ENCODE assay signal across 11 mouse cellular contexts in genomic region chr13:23459264-23459846, GRCm38 (mm10). TPM values are rescaled to one million over a fixed set of nuclear protein-coding genes. Genes with fewer than 3 reads are reported as not detected.
DNase-seq lines count a peak whose midpoint lies in the region; ATAC-seq lines count a peak whose summit lies in the region.
"Had no signal": no experiment of that assay in that cellular context is flagged by ENCODE, and none has a peak within 500 bp of the region (broad histone marks: within the 10 kb centered on the region; RNA-seq: fewer than 3 reads in every experiment).

No protein-coding gene starts in this region.

- no peaks in the 10 kb centered on the region for H3K9me3 ChIP-seq in intestine, embryonic 15.5 days
- H3K9me3 ChIP-seq in intestine, embryonic 16.5 days (ENCODE audit: control insufficient read depth, low read length): no peaks in the 10 kb centered on the region
- no peaks in the 10 kb centered on the region for H3K9me3 ChIP-seq in liver, embryonic 13.5 days (replicated peaks)
- H3K9me3 ChIP-seq: limb, embryonic 15.5 days had no signal

- H3K27me3 ChIP-seq in intestine, embryonic 15.5 days (replicated peaks): no peaks in the 10 kb centered on the region
- H3K27me3 ChIP-seq in intestine, embryonic 16.5 days (replicated peaks; ENCODE audit: control insufficient read depth, insufficient read depth, low read length): 0 out of 2 replicates have a peak, but pooled peaks cover 2% of the 10 kb centered on the region
- H3K27me3 ChIP-seq in liver, embryonic 13.5 days: no peaks in the 10 kb centered on the region
- H3K27me3 ChIP-seq: limb, embryonic 15.5 days had no signal

- H3K4me1 ChIP-seq in intestine, embryonic 15.5 days (replicated peaks): peaks cover under 1% of the 10 kb centered on the region; the same call in 1 of the 2 replicates
- H3K4me1 ChIP-seq in intestine, embryonic 16.5 days (ENCODE audit: control insufficient read depth, insufficient read depth, low read length): peaks cover 3% of the 10 kb centered on the region
- peaks cover 71% of the 10 kb centered on the region for H3K4me1 ChIP-seq in liver, embryonic 13.5 days (replicated peaks)

- H3K4me2 ChIP-seq in intestine, embryonic 15.5 days (replicated peaks): 0 out of 2 replicates have a peak overlapping the region, but pooled peaks have one; percentile 17
- no peak overlapping the region for H3K4me2 ChIP-seq in intestine, embryonic 16.5 days (ENCODE audit: low read depth, low read length)
- peak overlapping the region; percentile 68 for H3K4me2 ChIP-seq in liver, embryonic 13.5 days
- H3K4me2 ChIP-seq: limb, embryonic 15.5 days had no signal

- no peak overlapping the region for H3K27ac ChIP-seq in intestine, embryonic 15.5 days
- no peak overlapping the region for H3K27ac ChIP-seq in intestine, embryonic 16.5 days (ENCODE audit: low read length)
- peak overlapping the region; percentile 95 for H3K27ac ChIP-seq in liver, embryonic 13.5 days
- H3K27ac ChIP-seq: gastrocnemius, adult 2 months; limb, embryonic 15.5 days had no signal

- peak; percentile 91 for DNase-seq in MEL-GATA-1-ER (ENCODE audit: extremely low read depth, low read depth)
- DNase-seq in liver, embryonic 13.5 days: peak; percentile 79
- no peak for DNase-seq in gastrocnemius, postnatal 4 days (ENCODE audit: low spot score in 2 of 2)
- no peak for DNase-seq in gastrocnemius, adult 18-20 months (ENCODE audit: low spot score)
- DNase-seq: cerebellum, adult 11-12 months; gastrocnemius, adult 2 months; kidney, postnatal 36 days had no signal

- H3K4me3 ChIP-seq in intestine, embryonic 15.5 days (replicated peaks): no peak overlapping the region
- H3K4me3 ChIP-seq in intestine, embryonic 16.5 days (ENCODE audit: low read length): no peak overlapping the region
- peak overlapping the region; percentile 42 for H3K4me3 ChIP-seq in liver, embryonic 13.5 days (replicated peaks)
- H3K4me3 ChIP-seq: gastrocnemius, adult 2 months; limb, embryonic 15.5 days had no signal

- 34% methylated on average over 15 of the region's 15 CpGs for WGBS in intestine, embryonic 15.5 days
- WGBS in intestine, embryonic 16.5 days: 30% methylated on average over 15 of the region's 15 CpGs
- 5% methylated on average over 15 of the region's 15 CpGs for WGBS in liver, embryonic 13.5 days (ENCODE audit: insufficient replicate concordance)

- no peak; the same call in 1 of the 2 replicates for ATAC-seq in intestine, embryonic 15.5 days
- ATAC-seq in intestine, embryonic 16.5 days: no peak
- ATAC-seq in common myeloid progenitor, adult 5-6 weeks (replicated peaks; ENCODE audit: low read depth, poor library complexity, severe bottlenecking): peak; percentile 45; the same call in 1 of the 2 replicates
- peak; percentile 96 for ATAC-seq in liver, embryonic 13.5 days (ENCODE audit: low read depth)

- H3K36me3 ChIP-seq in intestine, embryonic 15.5 days: no peaks in the 10 kb centered on the region
- no peaks in the 10 kb centered on the region for H3K36me3 ChIP-seq in intestine, embryonic 16.5 days (ENCODE audit: control insufficient read depth, insufficient read depth, low read length)
- no peaks in the 10 kb centered on the region for H3K36me3 ChIP-seq in liver, embryonic 13.5 days
- H3K36me3 ChIP-seq: limb, embryonic 15.5 days had no signal

- no peak overlapping the region for H3K9ac ChIP-seq in intestine, embryonic 15.5 days
- H3K9ac ChIP-seq in intestine, embryonic 16.5 days (ENCODE audit: low read depth, low read length): no peak overlapping the region
- peak overlapping the region; percentile 68 for H3K9ac ChIP-seq in liver, embryonic 13.5 days
- H3K9ac ChIP-seq: limb, embryonic 15.5 days had no signal

RNA-seq across cellular contexts. Expression of gene Btn1a1, which starts 6.3 kb away (rescaled TPM):
- 0.08 and 0.11 TPM in 2 replicates for polyA plus RNA-seq in intestine, embryonic 15.5 days (2015; fragmentation: Nextera tagmentation; extraction: Ambion mirVana)
- polyA plus RNA-seq in intestine, embryonic 16.5 days (2015; fragmentation: Nextera tagmentation; extraction: Ambion mirVana): 0.07 and 0.11 TPM in 2 replicates
- not detected in 2 replicates for total RNA-seq in common myeloid progenitor, adult 5-6 weeks (2017)
- 1.5 and 2.0 TPM in 2 replicates for polyA plus RNA-seq in liver, embryonic 13.5 days (2015; fragmentation: Nextera tagmentation; extraction: Ambion mirVana)
- total RNA-seq in gastrocnemius, postnatal 4 days (2021): not detected
- not detected for total RNA-seq in gastrocnemius, adult 18-20 months (2021)
- total RNA-seq: gastrocnemius, adult 2 months had no signal

RNA-seq across cellular contexts. Expression of gene Btn2a2, which starts 29.3 kb away (rescaled TPM):
- 0.16 and 0.23 TPM in 2 replicates for polyA plus RNA-seq in intestine, embryonic 15.5 days (2015; fragmentation: Nextera tagmentation; extraction: Ambion mirVana)
- polyA plus RNA-seq in intestine, embryonic 16.5 days (2015; fragmentation: Nextera tagmentation; extraction: Ambion mirVana): 0.12 TPM in 2 replicates
- total RNA-seq in common myeloid progenitor, adult 5-6 weeks (2017): not detected in 2 replicates
- polyA plus RNA-seq in liver, embryonic 13.5 days (2015; fragmentation: Nextera tagmentation; extraction: Ambion mirVana): not detected in 2 replicates
- under 1 TPM in 1 of 2 experiments, not detected in 1; 0.23 TPM for total RNA-seq in gastrocnemius, postnatal 4 days (2021)
- not detected for total RNA-seq in gastrocnemius, adult 18-20 months (2021)
- total RNA-seq: gastrocnemius, adult 2 months had no signal

RNA-seq across cellular contexts. Expression of gene Abt1, which starts 35.7 kb away (rescaled TPM):
- 11.2 TPM in 2 replicates for polyA plus RNA-seq in intestine, embryonic 15.5 days (2015; fragmentation: Nextera tagmentation; extraction: Ambion mirVana)
- 10.2 and 11.2 TPM in 2 replicates for polyA plus RNA-seq in intestine, embryonic 16.5 days (2015; fragmentation: Nextera tagmentation; extraction: Ambion mirVana)
- total RNA-seq in common myeloid progenitor, adult 5-6 weeks (2017): 14.7 and 15.6 TPM in 2 replicates
- polyA plus RNA-seq in liver, embryonic 13.5 days (2015; fragmentation: Nextera tagmentation; extraction: Ambion mirVana): 8.3 and 9.1 TPM in 2 replicates
- 1 to 10 TPM; 6.2 to 6.6 TPM for total RNA-seq in gastrocnemius, postnatal 4 days (2021)
- 1 to 10 TPM; 3.8 to 4.2 TPM for total RNA-seq in gastrocnemius, adult 18-20 months (2021)

Comparison
In these comparisons a context has a peak if more than half of its experiments do, and no peak if none do; other contexts are left out.
1. ATAC-seq: peak in common myeloid progenitor, adult 5-6 weeks (single experiment) and liver, embryonic 13.5 days (single experiment); none in intestine, embryonic 15.5 days (single experiment) and intestine, embryonic 16.5 days (single experiment).
2. DNase-seq: peak in MEL-GATA-1-ER (single experiment) and liver, embryonic 13.5 days (single experiment); none in gastrocnemius, postnatal 4 days (0 of 2) and gastrocnemius, adult 18-20 months (single experiment).